Mouse (Mus musculus) ES-Bruce4 (cell line): Measurements from ENCODE around the gene Tdrd1. TPM values are rescaled to one million over a fixed set of nuclear protein-coding genes. Genes with fewer than 3 reads are reported as not detected.

ENCODE experiments used
- H3K27ac ChIP-seq: 2 replicates; pipeline ENCODE4 v1.5.1; 2012; ENCODE audit warnings: low read length, inconsistent platforms; ENCODE audit not compliant: insufficient read depth
- H3K27me3 ChIP-seq: 2 replicates; pipeline ENCODE4 v1.6.1; 2012; ENCODE audit warnings: mild to moderate bottlenecking, low read length, inconsistent platforms; ENCODE audit not compliant: control insufficient read depth, poor library complexity, insufficient read depth, severe bottlenecking
- H3K36me3 ChIP-seq: 2 replicates; pipeline ENCODE4 v1.6.1; 2012; ENCODE audit warnings: inconsistent platforms, mild to moderate bottlenecking, low read length, moderate library complexity; ENCODE audit not compliant: control insufficient read depth, poor library complexity, insufficient read depth, severe bottlenecking
- H3K4me1 ChIP-seq: one replicate; pipeline ENCODE4 v1.8.1; 2011; ENCODE audit warnings: low read length; ENCODE audit not compliant: control insufficient read depth, insufficient read depth
- H3K4me3 ChIP-seq: 2 replicates; pipeline ENCODE4 v1.5.1; 2011; ENCODE audit warnings: low read depth, mild to moderate bottlenecking, low read length
- H3K9ac ChIP-seq: 2 replicates; pipeline ENCODE4 v1.6.1; 2012; ENCODE audit warnings: low read depth, mild to moderate bottlenecking, inconsistent platforms; ENCODE audit not compliant: poor library complexity, severe bottlenecking
- H3K9me3 ChIP-seq: replicated peaks from 2 replicates; pipeline ENCODE4 v1.6.1; 2012; ENCODE audit warnings: mild to moderate bottlenecking, low read length, inconsistent platforms; ENCODE audit not compliant: control insufficient read depth, poor library complexity, insufficient read depth, severe bottlenecking
- CTCF ChIP-seq: IDR thresholded peaks from one replicate; pipeline ENCODE4 v1.8.1; 2011; ENCODE audit warnings: low read depth, low read length
- EP300 ChIP-seq: IDR thresholded peaks from 2 replicates; pipeline ENCODE4 v1.6.1; 2011; ENCODE audit warnings: low read depth, low read length; ENCODE audit not compliant: insufficient read depth
- POLR2A ChIP-seq: IDR thresholded peaks from one replicate; pipeline ENCODE4 v1.8.1; 2011; ENCODE audit warnings: low read length; ENCODE audit not compliant: insufficient read depth
- polyA plus RNA-seq: library from polyadenylated mRNA; stranded (reverse); fragments of >200 nt; gene quantifications from 2 replicates; pipeline ENCODE4 v1.2.4, GENCODE M21; 2011; ENCODE audit warnings: low read depth; ENCODE audit not compliant: missing spikeins, insufficient read depth, insufficient read length

Gene Tdrd1
- polyA plus RNA-seq, 1 experiment = 1.7 TPM

DNA sequence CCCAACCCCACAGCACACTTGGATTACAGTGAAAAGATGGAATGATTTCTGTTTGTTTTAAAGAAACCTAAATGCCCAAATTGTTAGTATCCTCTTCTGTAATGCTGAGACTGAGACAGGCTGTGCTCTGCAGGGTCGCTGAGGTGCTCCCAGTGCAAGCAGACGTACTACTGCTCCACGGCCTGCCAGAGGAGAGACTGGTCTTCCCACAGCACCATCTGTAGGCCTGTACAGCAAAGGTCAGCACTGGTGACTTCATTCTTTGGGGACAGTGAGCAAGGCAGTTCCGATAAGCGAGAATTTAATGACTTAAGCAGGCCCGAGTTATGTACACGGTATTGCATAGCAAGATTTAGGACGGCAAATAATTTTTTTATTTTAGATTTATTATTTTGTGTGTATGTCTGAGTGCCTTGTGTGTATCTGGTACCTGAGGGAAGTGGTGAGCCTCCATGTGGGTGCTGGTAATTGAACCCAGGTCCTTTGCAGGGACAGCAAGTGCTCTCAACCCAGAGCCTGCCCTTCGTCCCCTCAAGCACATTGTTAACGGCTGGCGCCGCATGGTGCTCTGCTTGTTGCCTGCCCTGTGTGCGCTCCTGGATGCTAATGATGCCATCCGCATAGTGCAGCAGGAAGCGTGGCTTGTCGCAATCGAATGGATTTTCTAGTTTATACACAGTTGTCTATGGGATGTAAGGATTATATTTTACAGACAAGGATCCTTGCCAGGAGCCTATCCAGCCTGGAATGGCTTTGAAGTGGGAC, 13.1 kb downstream of the Tdrd1 start:
- Histone ChIP-seq H3K27ac (no peak overlapping the region), H3K4me1 (no peaks in the 10 kb centered on the region), H3K36me3 (no peaks in the 10 kb centered on the region), H3K27me3 (no peaks in the 10 kb centered on the region), H3K9me3 (no peaks in the 10 kb centered on the region), H3K4me3 (no peak overlapping the region), H3K9ac (no peak overlapping the region)
- TF ChIP-seq CTCF = peak; percentile 3
- no peak for TF ChIP-seq EP300

GRCm38 (mm10) chr19:56842974-56843373, 17.0 kb downstream of the Tdrd1 start:
- no peaks in the 10 kb centered on the region for H3K27me3 ChIP-seq
- no peak overlapping the region for H3K9ac ChIP-seq
- H3K27ac ChIP-seq = no peak overlapping the region
- no peaks in the 10 kb centered on the region for H3K36me3 ChIP-seq
- TF ChIP-seq CTCF (no peak), POLR2A (no peak), EP300 (no peak)
- H3K4me1 ChIP-seq = no peaks in the 10 kb centered on the region
- H3K4me3 ChIP-seq = no peak overlapping the region
- no peaks in the 10 kb centered on the region for H3K9me3 ChIP-seq

DNA sequence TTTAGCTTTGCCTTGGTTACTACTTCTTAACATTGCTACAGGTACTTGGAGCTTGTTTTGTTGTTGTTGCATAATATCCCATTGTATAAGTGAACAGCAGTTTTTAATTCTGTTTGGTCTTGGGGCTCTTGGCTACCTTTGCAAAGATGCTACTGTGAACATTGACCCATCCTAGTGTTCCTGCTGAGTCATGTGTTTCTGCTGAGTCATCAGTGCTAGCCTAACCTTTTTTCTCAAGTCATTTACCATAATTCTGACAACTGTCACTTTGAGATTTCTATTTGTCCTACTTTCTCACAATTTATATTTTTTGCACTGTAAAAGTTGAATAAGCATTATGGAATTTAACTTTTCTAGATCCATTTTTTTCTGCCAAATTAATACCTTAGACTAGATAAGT, 26.6 kb downstream of the Tdrd1 start:
- no peak for TF ChIP-seq POLR2A
- TF ChIP-seq EP300 = no peak
- no peak for TF ChIP-seq CTCF
- no peaks in the 10 kb centered on the region for H3K4me1 ChIP-seq
- no peaks in the 10 kb centered on the region for H3K27me3 ChIP-seq
- H3K9ac ChIP-seq = no peak overlapping the region
- no peaks in the 10 kb centered on the region for H3K36me3 ChIP-seq
- no peak overlapping the region for H3K4me3 ChIP-seq
- H3K27ac ChIP-seq = no peak overlapping the region
- H3K9me3 ChIP-seq = no peaks in the 10 kb centered on the region

DNA sequence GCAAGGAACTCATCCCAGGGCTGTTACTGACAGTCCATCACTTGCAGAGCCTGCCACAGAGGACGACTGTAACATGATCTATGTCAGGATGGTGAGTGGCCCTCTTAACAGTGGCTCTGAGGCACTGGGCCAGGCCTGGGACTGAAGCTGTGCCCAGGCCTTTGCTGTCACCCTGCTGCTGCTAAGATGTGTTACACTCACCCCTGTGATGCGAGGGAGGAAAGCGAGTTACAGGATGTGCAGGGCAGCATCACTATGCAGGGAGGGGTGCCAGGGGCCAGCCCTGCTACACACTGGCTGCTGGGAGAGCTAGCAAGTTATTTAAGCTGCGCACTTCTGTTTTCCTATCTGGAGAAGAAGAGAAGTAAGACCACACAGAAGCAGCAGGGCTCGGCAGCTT, 30.4 kb downstream of the Tdrd1 start:
- no peak overlapping the region for H3K27ac ChIP-seq
- H3K9ac ChIP-seq = no peak overlapping the region
- TF ChIP-seq EP300 (no peak), CTCF (no peak), POLR2A (no peak)

GRCm38 (mm10) chr19:56867701-56868100, 41.7 kb downstream of the Tdrd1 start:
- Histone ChIP-seq H3K27ac (no peak overlapping the region), H3K4me3 (no peak overlapping the region), H3K9ac (no peak overlapping the region), H3K4me1 (no peaks in the 10 kb centered on the region), H3K27me3 (no peaks in the 10 kb centered on the region), H3K36me3 (no peaks in the 10 kb centered on the region), H3K9me3 (no peaks in the 10 kb centered on the region)
- TF ChIP-seq CTCF (no peak), EP300 (no peak), POLR2A (no peak)

More for the DNA sequence above, 30.4 kb downstream of the Tdrd1 start:
- no peaks in the 10 kb centered on the region for H3K4me1 ChIP-seq
- H3K4me3 ChIP-seq = no peak overlapping the region
- H3K27me3 ChIP-seq = no peaks in the 10 kb centered on the region
- H3K9me3 ChIP-seq = no peaks in the 10 kb centered on the region
- H3K36me3 ChIP-seq = no peaks in the 10 kb centered on the region

DNA sequence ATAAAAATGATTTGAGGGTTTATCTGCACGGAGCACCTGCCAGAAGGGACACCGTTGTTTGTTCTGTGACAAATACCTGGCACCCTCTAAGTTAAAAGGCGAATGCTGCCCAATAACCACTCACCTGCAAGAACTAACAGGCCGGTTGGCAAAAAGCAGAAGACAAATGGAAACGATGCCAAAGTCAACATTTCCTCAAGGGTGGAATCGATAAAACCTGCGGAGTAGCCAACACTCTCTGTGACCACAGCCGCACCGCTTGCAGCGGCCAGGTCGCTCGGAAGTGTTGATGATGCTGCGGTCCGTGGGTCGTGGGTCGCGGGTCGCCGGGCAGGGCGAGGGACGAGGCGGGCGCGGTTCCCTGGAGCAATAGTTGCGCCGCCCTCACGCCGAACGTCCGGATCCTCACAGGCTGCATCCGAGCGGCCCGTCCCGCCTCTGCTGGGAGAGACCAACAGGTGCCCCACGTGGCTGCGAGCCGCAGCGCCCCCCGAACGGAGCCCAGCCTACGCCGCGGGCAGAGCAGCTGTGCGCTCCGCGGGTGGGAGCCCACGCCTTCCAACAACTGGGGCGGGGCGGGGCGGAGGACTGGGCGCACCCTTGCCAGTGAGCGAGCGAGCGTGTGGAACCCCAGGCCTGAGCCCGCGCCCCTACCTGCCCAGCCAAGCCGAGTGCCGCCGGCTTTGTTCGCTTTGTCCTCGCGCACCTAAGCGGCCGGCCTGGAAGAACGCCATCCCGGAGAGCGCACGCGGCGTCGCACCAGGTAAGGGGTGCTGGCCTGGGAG, 48.0 kb downstream of the Tdrd1 start, which contains the start of gene Vwa2:
Gene Vwa2 (plus strand): TSS at position 434 of the 785 bp plus-strand sequence.
- H3K27ac ChIP-seq = no peak within 1 kb of the TSS
- H3K36me3 ChIP-seq = no peaks in the 10 kb centered on the region

More for the DNA sequence above, 48.0 kb downstream of the Tdrd1 start, which contains the start of gene Vwa2:
- H3K27me3 ChIP-seq = peaks cover 2% of the 10 kb centered on the region; the same call in 1 of the 2 replicates
- H3K4me3 ChIP-seq = peak within 1 kb of the TSS; percentile 39
- TF ChIP-seq POLR2A = no peak
- no peak for TF ChIP-seq EP300
- H3K4me1 ChIP-seq = no peaks in the 10 kb centered on the region
- no peaks in the 10 kb centered on the region for H3K9me3 ChIP-seq
- H3K9ac ChIP-seq = peak within 1 kb of the TSS; percentile 26
